Mouse (Mus musculus): ENCODE results near the gene Nedd4.
A peak's percentile ranks its signal among the peaks of the same experiment; 100 is the strongest.

Nedd4 gene

GRCm38 (mm10) chr9:72681652-72682228 is 19.6 kb downstream of the Nedd4 start:
- no peak for DNase-seq (ENCODE audit: low read depth)

- no peak for DNase-seq (ENCODE audit: low read depth)
Measured at GRCm38 (mm10) chr9:72683268-72683667, 21.1 kb downstream of the Nedd4 start.

GRCm38 (mm10) chr9:72685231-72685630 is 23.1 kb downstream of the Nedd4 start:
- DNase-seq (ENCODE audit: low read depth), result no peak

- no peak for DNase-seq (ENCODE audit: low read depth)
Measured at GRCm38 (mm10) chr9:72686506-72686905, 24.4 kb downstream of the Nedd4 start.

- no peak for DNase-seq (ENCODE audit: low read depth)
Measured at GRCm38 (mm10) chr9:72689522-72689921, 27.4 kb downstream of the Nedd4 start.

- DNase-seq (ENCODE audit: low read depth), result no peak
Measured at GRCm38 (mm10) chr9:72690811-72691210, 28.7 kb downstream of the Nedd4 start.

- DNase-seq (ENCODE audit: low read depth), result no peak
Measured at GRCm38 (mm10) chr9:72691942-72692341, 29.8 kb downstream of the Nedd4 start.

GRCm38 (mm10) chr9:72693081-72693696 is 31.0 kb downstream of the Nedd4 start:
- no peak for DNase-seq (ENCODE audit: low read depth)

- no peak for DNase-seq (ENCODE audit: low read depth)
Measured at GRCm38 (mm10) chr9:72693861-72694260, 31.7 kb downstream of the Nedd4 start.

- no peak for DNase-seq (ENCODE audit: low read depth)
Measured at GRCm38 (mm10) chr9:72696508-72696907, 34.4 kb downstream of the Nedd4 start.

- DNase-seq (ENCODE audit: low read depth), result no peak
Measured at GRCm38 (mm10) chr9:72697779-72698178, 35.6 kb downstream of the Nedd4 start.

- peak; percentile 70 for DNase-seq (ENCODE audit: low read depth)
Measured at GRCm38 (mm10) chr9:72699702-72700101, 37.6 kb downstream of the Nedd4 start.

- DNase-seq (ENCODE audit: low read depth), result no peak
Measured at GRCm38 (mm10) chr9:72701441-72701840, 39.3 kb downstream of the Nedd4 start.

- DNase-seq (ENCODE audit: low read depth), result no peak
Measured at GRCm38 (mm10) chr9:72702075-72702474, 39.9 kb downstream of the Nedd4 start.

- DNase-seq (ENCODE audit: low read depth), result no peak
Measured at GRCm38 (mm10) chr9:72703142-72703541, 41.0 kb downstream of the Nedd4 start.

- no peak for DNase-seq (ENCODE audit: low read depth)
Measured at GRCm38 (mm10) chr9:72703754-72704153, 41.6 kb downstream of the Nedd4 start.

GRCm38 (mm10) chr9:72705270-72705669 is 43.1 kb downstream of the Nedd4 start:
- no peak for DNase-seq (ENCODE audit: low read depth)

- DNase-seq (ENCODE audit: low read depth), result no peak
Measured at GRCm38 (mm10) chr9:72707999-72708398, 45.9 kb downstream of the Nedd4 start.

GRCm38 (mm10) chr9:72708690-72709089 is 46.5 kb downstream of the Nedd4 start:
- no peak for DNase-seq (ENCODE audit: low read depth)

GRCm38 (mm10) chr9:72710060-72710459 is 47.9 kb downstream of the Nedd4 start:
- no peak for DNase-seq (ENCODE audit: low read depth)

GRCm38 (mm10) chr9:72714945-72715344 is 52.8 kb downstream of the Nedd4 start:
- no peak for DNase-seq (ENCODE audit: low read depth)

GRCm38 (mm10) chr9:72716200-72716599 is 54.1 kb downstream of the Nedd4 start:
- DNase-seq (ENCODE audit: low read depth), result no peak

GRCm38 (mm10) chr9:72719143-72719542 is 57.0 kb downstream of the Nedd4 start:
- no peak for DNase-seq (ENCODE audit: low read depth)

- no peak for DNase-seq (ENCODE audit: low read depth)
Measured at GRCm38 (mm10) chr9:72721221-72721620, 59.1 kb downstream of the Nedd4 start.

All from c-Kit-positive CD71-positive TER-119-negative erythroid progenitor cells, embryonic 14.5 days (primary cell).